25 mouse cellular contexts compared by ENCODE assay signal in the genomic region with DNA sequence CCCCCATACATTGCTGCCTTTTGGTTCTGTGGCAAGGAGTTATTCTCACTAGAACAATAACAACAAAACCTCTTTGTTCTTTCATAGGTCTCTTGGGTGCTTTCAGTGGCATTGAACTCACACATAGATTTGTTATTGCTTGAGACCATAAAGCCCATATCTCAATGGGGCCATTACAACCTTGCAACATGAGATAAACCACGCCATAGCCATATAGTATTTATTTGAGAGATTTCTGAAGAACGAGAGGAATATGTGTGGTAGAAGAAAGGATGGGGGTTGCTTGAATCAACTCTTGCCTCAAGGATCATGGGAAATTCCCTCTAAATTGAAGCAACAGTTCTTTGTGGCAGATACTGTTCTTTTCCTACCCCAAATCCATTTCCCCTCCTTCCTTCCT.
"Had no signal": no experiment of that assay in that cellular context is flagged by ENCODE, and none has a peak within 500 bp of the region (broad histone marks: within the 10 kb centered on the region; RNA-seq: fewer than 3 reads in every experiment).

No protein-coding gene starts in this region.

- H3K9ac ChIP-seq: heart, embryonic 13.5 days; heart, embryonic 15.5 days; limb, embryonic 15.5 days; liver, embryonic 12.5 days; liver, embryonic 14.5 days had no signal

- H3K36me3 ChIP-seq: heart, embryonic 13.5 days; heart, embryonic 15.5 days; limb, embryonic 15.5 days; liver, embryonic 12.5 days had no signal

- H3K4me3 ChIP-seq: gastrocnemius, adult 2 months; heart, adult 2 months; heart, embryonic 13.5 days; heart, embryonic 15.5 days; limb, embryonic 15.5 days; liver, embryonic 12.5 days had no signal

- H3K9me3 ChIP-seq: heart, embryonic 13.5 days; heart, embryonic 15.5 days; limb, embryonic 15.5 days; liver, embryonic 12.5 days had no signal

- H3K27me3 ChIP-seq: heart, embryonic 13.5 days; heart, embryonic 15.5 days; limb, embryonic 15.5 days; liver, embryonic 12.5 days had no signal

- H3K4me2 ChIP-seq: heart, embryonic 11.5 days; heart, embryonic 13.5 days; heart, embryonic 15.5 days; limb, embryonic 15.5 days; liver, embryonic 12.5 days had no signal

- H3K4me1 ChIP-seq: heart, embryonic 15.5 days; liver, embryonic 12.5 days had no signal

- ATAC-seq: forebrain, embryonic 16.5 days; hindbrain, postnatal 0 days; intestine, embryonic 16.5 days; liver, embryonic 12.5 days had no signal

- H3K27ac ChIP-seq: gastrocnemius, adult 2 months; heart, adult 2 months; heart, embryonic 13.5 days; heart, embryonic 15.5 days; hindbrain, postnatal 0 days; kidney, postnatal 0 days; limb, embryonic 15.5 days; liver, embryonic 12.5 days; liver, embryonic 14.5 days had no signal

- DNase-seq: gastrocnemius, adult 2 months; gastrocnemius, postnatal 10 days; gastrocnemius, postnatal 36 days; heart, adult 11 months; heart, adult 2 months; heart, postnatal 14 days; heart, postnatal 36 days; kidney, adult 11 months; kidney, adult 2 months; kidney, adult 9 months; kidney, postnatal 14 days; kidney, postnatal 36 days; layer of hippocampus, adult 9-11 months; layer of hippocampus, postnatal 36 days; left cerebral cortex, postnatal 4 days had no signal
